Comparison of ENCODE assay signal across 8 mouse cellular contexts in genomic region chr13:20184239-20185033, GRCm38 (mm10).
DNase-seq lines count a peak whose midpoint lies in the region; ATAC-seq lines count a peak whose summit lies in the region.

No protein-coding gene starts in this region.

- no peak overlapping the region for H3K9ac ChIP-seq in midbrain, embryonic 16.5 days (ENCODE audit: low read depth, low read length)
- H3K9ac ChIP-seq in midbrain, embryonic 14.5 days (replicated peaks; ENCODE audit: low read length), result no peak overlapping the region
- no peak overlapping the region for H3K9ac ChIP-seq in embryonic facial prominence, embryonic 14.5 days (ENCODE audit: low read depth, low read length)
- peak overlapping the region; percentile 1; the same call in 1 of the 2 replicates for H3K9ac ChIP-seq in liver, embryonic 12.5 days
- no peak overlapping the region for H3K9ac ChIP-seq in stomach, embryonic 16.5 days (ENCODE audit: low read length)

- no peaks in the 10 kb centered on the region for H3K9me3 ChIP-seq in midbrain, embryonic 16.5 days (replicated peaks; ENCODE audit: control insufficient read depth, low read length, poor library complexity, severe bottlenecking)
- no peaks in the 10 kb centered on the region for H3K9me3 ChIP-seq in midbrain, embryonic 14.5 days (ENCODE audit: control insufficient read depth, low read length)
- H3K9me3 ChIP-seq in embryonic facial prominence, embryonic 14.5 days (ENCODE audit: control insufficient read depth, low read length), result no peaks in the 10 kb centered on the region
- no peaks in the 10 kb centered on the region for H3K9me3 ChIP-seq in liver, embryonic 12.5 days (replicated peaks)
- no peaks in the 10 kb centered on the region for H3K9me3 ChIP-seq in stomach, embryonic 16.5 days (replicated peaks; ENCODE audit: control insufficient read depth, low read length)

- no peak overlapping the region for H3K4me2 ChIP-seq in midbrain, embryonic 16.5 days (ENCODE audit: low read length)
- H3K4me2 ChIP-seq in midbrain, embryonic 14.5 days (ENCODE audit: low read length), result no peak overlapping the region
- no peak overlapping the region for H3K4me2 ChIP-seq in embryonic facial prominence, embryonic 14.5 days (ENCODE audit: low read depth, low read length)
- peak overlapping the region; percentile 59 for H3K4me2 ChIP-seq in liver, embryonic 12.5 days
- 0 out of 2 replicates have a peak overlapping the region, but pooled peaks have one; percentile 3 for H3K4me2 ChIP-seq in stomach, embryonic 16.5 days (ENCODE audit: low read depth, low read length)

- no peak for DNase-seq in midbrain, embryonic 14.5 days
- DNase-seq in embryonic facial prominence, embryonic 14.5 days (ENCODE audit: low spot score), result no peak
- no peak for DNase-seq in adrenal gland, postnatal 10 days
- DNase-seq in right cerebral cortex, adult 18-20 months, result no peak

- WGBS in midbrain, embryonic 16.5 days, result 71% methylated on average over 13 of the region's 13 CpGs
- 65% methylated on average over 13 of the region's 13 CpGs for WGBS in midbrain, embryonic 14.5 days
- WGBS in embryonic facial prominence, embryonic 14.5 days, result 76% methylated on average over 13 of the region's 13 CpGs
- 17% methylated on average over 13 of the region's 13 CpGs for WGBS in liver, embryonic 12.5 days (ENCODE audit: insufficient replicate concordance)
- 68% methylated on average over 13 of the region's 13 CpGs for WGBS in stomach, embryonic 16.5 days

- no peaks in the 10 kb centered on the region for H3K36me3 ChIP-seq in midbrain, embryonic 16.5 days (ENCODE audit: control insufficient read depth, insufficient read depth, low read length)
- no peaks in the 10 kb centered on the region for H3K36me3 ChIP-seq in midbrain, embryonic 14.5 days (ENCODE audit: control insufficient read depth, insufficient read depth, low read length)
- no peaks in the 10 kb centered on the region for H3K36me3 ChIP-seq in embryonic facial prominence, embryonic 14.5 days (ENCODE audit: control insufficient read depth, insufficient read depth, low read length)
- H3K36me3 ChIP-seq in liver, embryonic 12.5 days, result peaks cover 4% of the 10 kb centered on the region; the same call in 1 of the 2 replicates
- no peaks in the 10 kb centered on the region for H3K36me3 ChIP-seq in stomach, embryonic 16.5 days (ENCODE audit: control insufficient read depth, insufficient read depth, low read length)

- H3K4me3 ChIP-seq in midbrain, embryonic 16.5 days (ENCODE audit: low read depth, low read length), result no peak overlapping the region
- no peak overlapping the region for H3K4me3 ChIP-seq in midbrain, embryonic 14.5 days (replicated peaks; ENCODE audit: low read depth, low read length)
- no peak overlapping the region for H3K4me3 ChIP-seq in embryonic facial prominence, embryonic 14.5 days (ENCODE audit: low read depth, low read length)
- peak overlapping the region; percentile 35 for H3K4me3 ChIP-seq in liver, embryonic 12.5 days
- H3K4me3 ChIP-seq in stomach, embryonic 16.5 days (replicated peaks; ENCODE audit: low read length), result no peak overlapping the region

- no peak overlapping the region for H3K27ac ChIP-seq in midbrain, embryonic 16.5 days (ENCODE audit: low read length)
- no peak overlapping the region for H3K27ac ChIP-seq in midbrain, embryonic 14.5 days (replicated peaks; ENCODE audit: low read depth, low read length)
- H3K27ac ChIP-seq in embryonic facial prominence, embryonic 14.5 days (replicated peaks; ENCODE audit: low read depth, low read length), result peak overlapping the region; percentile 54
- H3K27ac ChIP-seq in liver, embryonic 12.5 days, result peak overlapping the region; percentile 17; the same call in 1 of the 2 replicates
- peak overlapping the region; percentile 11 for H3K27ac ChIP-seq in stomach, embryonic 16.5 days (ENCODE audit: low read length)

- 0 out of 2 replicates have a peak, but pooled peaks have one; percentile 47 for ATAC-seq in midbrain, embryonic 16.5 days
- ATAC-seq in midbrain, embryonic 14.5 days (ENCODE audit: low FRiP score, low TSS enrichment), result no peak
- ATAC-seq in embryonic facial prominence, embryonic 14.5 days (ENCODE audit: low read depth), result no peak
- ATAC-seq in liver, embryonic 12.5 days, result peak; percentile 56
- ATAC-seq in stomach, embryonic 16.5 days (ENCODE audit: insufficient read depth, low FRiP score), result no peak
- no peak for ATAC-seq in megakaryocyte-erythroid progenitor cell, adult 5-6 weeks (replicated peaks; ENCODE audit: low FRiP score, low TSS enrichment, poor library complexity, severe bottlenecking)

- H3K4me1 ChIP-seq in midbrain, embryonic 16.5 days (ENCODE audit: control insufficient read depth, insufficient read depth, low read length), result peaks cover 11% of the 10 kb centered on the region
- 0 out of 2 replicates have a peak, but pooled peaks cover 10% of the 10 kb centered on the region for H3K4me1 ChIP-seq in midbrain, embryonic 14.5 days (ENCODE audit: control insufficient read depth, insufficient read depth, low read length)
- peaks cover 21% of the 10 kb centered on the region for H3K4me1 ChIP-seq in embryonic facial prominence, embryonic 14.5 days (ENCODE audit: control insufficient read depth, insufficient read depth, low read length)
- H3K4me1 ChIP-seq in liver, embryonic 12.5 days, result peaks cover 44% of the 10 kb centered on the region
- peaks cover 24% of the 10 kb centered on the region for H3K4me1 ChIP-seq in stomach, embryonic 16.5 days (ENCODE audit: control insufficient read depth, insufficient read depth, low read length)

- H3K27me3 ChIP-seq in midbrain, embryonic 16.5 days (ENCODE audit: control insufficient read depth, insufficient read depth, low read depth, low read length), result no peaks in the 10 kb centered on the region
- H3K27me3 ChIP-seq in midbrain, embryonic 14.5 days (ENCODE audit: control insufficient read depth, insufficient read depth, low read length), result no peaks in the 10 kb centered on the region
- H3K27me3 ChIP-seq in embryonic facial prominence, embryonic 14.5 days (replicated peaks; ENCODE audit: control insufficient read depth, insufficient read depth, low read length), result no peaks in the 10 kb centered on the region
- H3K27me3 ChIP-seq in liver, embryonic 12.5 days (replicated peaks), result peaks cover 63% of the 10 kb centered on the region
- no peaks in the 10 kb centered on the region for H3K27me3 ChIP-seq in stomach, embryonic 16.5 days (ENCODE audit: control insufficient read depth, insufficient read depth, low read length)

Comparison
In these comparisons a context has a peak if more than half of its experiments do, and no peak if none do; other contexts are left out.
1. ATAC-seq: peak in midbrain, embryonic 16.5 days (single experiment) and liver, embryonic 12.5 days (single experiment); none in midbrain, embryonic 14.5 days (single experiment), embryonic facial prominence, embryonic 14.5 days (single experiment), stomach, embryonic 16.5 days (single experiment) and megakaryocyte-erythroid progenitor cell, adult 5-6 weeks (single experiment).
2. H3K27ac ChIP-seq: peak in embryonic facial prominence, embryonic 14.5 days (single experiment), liver, embryonic 12.5 days (single experiment) and stomach, embryonic 16.5 days (single experiment); none in midbrain, embryonic 16.5 days (single experiment) and midbrain, embryonic 14.5 days (single experiment).
3. H3K4me2 ChIP-seq: peak in liver, embryonic 12.5 days (single experiment) and stomach, embryonic 16.5 days (single experiment); none in midbrain, embryonic 16.5 days (single experiment), midbrain, embryonic 14.5 days (single experiment) and embryonic facial prominence, embryonic 14.5 days (single experiment).